Mouse (Mus musculus) thymus, postnatal 4 days (tissue): ENCODE measurements around the gene Slc38a4.

Source experiments
- DNase-seq: peaks from one replicate; pipeline ENCODE4 v3.0.0; 2021

Slc38a4 gene

GRCm38 (mm10) chr15:97055794-97056193 lies at the start of gene Slc38a4:
Gene Slc38a4 (minus strand): TSS chr15:97055956.
- no peak for DNase-seq

- DNase-seq, result no peak
Measured at GRCm38 (mm10) chr15:97104889-97105391, 49.2 kb upstream of the Slc38a4 start.

DNA sequence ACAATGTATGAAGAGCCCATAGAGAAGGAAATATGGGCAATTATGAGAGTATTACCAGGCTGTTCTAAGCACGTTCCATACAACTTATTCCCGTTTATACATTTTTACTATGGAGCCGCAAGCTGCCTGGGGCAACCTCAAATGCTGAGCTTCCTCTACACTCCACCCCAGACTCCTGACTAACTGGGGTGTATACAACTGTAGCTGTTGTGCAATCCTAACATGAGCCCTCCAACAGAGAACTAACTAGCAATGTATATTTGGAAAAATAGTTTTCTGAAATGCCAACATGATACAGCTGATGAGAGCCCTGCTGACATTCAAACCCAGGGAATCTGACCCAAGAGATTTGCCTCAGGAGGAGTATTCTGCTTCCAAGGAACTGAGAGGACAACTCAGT lies 48.3 kb upstream of the Slc38a4 start:
- no peak for DNase-seq

DNA sequence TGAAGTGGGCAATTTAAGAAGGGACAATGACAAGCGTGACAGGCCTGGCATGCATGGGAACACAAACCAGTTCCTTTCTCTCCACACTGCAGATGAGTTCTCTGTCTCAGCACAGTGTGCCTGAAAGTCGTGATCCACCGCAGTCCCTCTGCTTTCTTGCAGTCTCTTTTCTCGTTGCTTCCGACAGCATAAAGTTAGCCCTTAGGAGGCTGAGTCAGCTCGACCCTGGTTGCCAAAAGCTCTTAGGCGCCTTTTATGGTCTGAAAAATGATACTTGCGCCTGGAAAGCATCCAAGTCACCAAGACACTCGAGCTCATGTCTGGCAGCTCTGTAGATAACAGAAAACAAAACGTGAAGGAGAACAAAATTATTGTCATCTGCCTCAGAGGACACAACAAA lies 47.1 kb upstream of the Slc38a4 start:
- no peak for DNase-seq

GRCm38 (mm10) chr15:97102181-97102580 lies 46.4 kb upstream of the Slc38a4 start:
- no peak for DNase-seq

DNA sequence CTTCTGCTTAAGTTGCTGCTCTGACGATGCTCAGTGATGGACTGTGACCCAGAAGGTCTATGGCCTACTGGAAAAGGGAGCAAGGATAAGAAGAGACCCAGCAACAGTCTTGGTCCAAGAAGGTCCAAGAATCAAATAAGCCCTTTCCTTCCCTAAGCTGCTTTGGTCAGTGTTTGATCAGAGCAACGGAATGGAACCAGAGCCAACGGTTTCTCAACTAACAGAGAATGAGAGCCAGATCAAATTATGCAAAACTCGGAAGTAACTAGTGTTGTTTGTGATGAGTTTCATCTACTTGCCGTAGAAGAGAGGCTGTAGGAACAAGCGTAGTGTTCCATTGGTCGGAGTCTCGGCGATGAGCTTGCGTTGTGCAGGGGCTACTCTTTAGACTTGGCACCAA lies 43.3 kb upstream of the Slc38a4 start:
- no peak for DNase-seq

DNA sequence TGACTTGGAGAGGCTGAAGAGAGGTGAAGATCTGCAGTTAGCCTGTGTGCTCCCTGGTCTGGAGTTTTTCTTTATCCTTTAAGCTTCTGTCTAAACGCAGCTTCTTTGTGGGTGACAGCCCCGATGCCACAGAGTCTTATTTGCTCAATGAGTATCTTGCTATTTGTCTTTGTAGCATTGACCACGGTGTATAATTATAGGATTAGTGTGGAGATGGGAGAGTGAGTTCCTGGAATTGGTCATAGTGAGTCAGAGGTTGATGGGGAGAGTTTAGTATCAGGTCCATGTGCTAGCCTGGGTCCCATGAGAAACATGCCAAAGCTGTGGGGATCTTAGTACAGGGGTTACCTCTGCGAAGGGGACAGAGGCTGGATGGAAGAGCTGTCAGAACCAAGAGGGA lies 41.8 kb upstream of the Slc38a4 start:
- DNase-seq, result no peak

DNA sequence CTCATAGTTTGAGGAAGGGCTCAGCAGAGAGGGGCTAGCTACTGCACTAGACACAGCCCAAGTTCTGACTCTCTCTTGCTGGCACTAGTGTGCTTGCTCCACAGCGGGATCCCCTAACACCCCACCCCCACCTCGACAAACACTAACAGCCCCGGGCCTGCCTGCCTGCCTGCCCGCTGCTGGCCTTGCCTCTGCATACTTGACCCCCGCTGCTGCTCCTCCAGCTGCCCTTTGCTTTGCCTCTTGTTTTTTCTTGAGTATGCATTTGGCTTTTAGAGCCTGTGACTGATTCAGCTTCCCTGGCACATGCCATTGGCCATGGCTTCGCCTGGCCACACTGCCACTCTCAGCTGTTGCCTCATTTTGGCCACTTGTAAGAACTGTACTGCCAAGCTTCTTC lies 33.8 kb upstream of the Slc38a4 start:
- DNase-seq, result no peak

DNA sequence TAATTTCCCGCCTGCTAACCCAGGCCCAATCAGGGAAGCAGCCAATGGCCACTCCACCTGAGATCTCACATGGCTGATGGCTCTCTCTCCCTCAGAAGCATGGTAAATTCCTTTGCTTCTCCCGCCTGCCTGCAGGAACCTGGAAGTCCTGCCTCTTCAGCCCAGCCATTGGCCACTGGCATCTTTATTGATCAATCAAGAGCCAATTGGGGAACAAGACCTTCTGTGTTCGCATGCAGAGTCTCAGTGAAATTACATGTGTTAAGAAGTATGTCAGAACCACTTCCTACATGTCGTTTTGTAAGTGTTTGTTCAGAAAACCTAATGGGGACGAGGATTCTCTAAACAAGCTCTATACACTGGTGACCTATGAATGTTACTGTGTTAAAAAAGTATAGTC lies 30.1 kb upstream of the Slc38a4 start:
- DNase-seq, result no peak

GRCm38 (mm10) chr15:97077665-97078064 lies 21.9 kb upstream of the Slc38a4 start:
- DNase-seq, result no peak

DNA sequence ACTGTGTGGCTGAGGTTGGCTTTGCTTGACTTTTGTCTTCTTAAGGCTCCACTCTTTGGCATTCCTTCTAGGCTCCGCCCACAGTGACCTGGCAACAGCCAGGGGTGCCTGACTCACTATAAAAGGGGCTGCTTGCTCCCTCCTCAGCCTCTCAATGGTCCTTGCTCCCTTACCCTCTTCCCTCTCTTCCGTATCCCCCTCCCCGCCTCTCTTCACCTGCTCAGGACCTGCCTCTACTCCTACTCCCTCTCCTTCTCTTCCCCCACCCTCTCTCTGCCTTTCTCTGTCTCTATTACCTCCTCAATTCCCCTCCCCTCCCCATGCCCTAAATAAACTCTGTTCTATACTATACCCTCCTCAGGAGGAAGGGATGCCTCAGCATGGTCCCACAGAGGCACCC lies 20.3 kb upstream of the Slc38a4 start:
- no peak for DNase-seq

GRCm38 (mm10) chr15:97075240-97075639 lies 19.5 kb upstream of the Slc38a4 start:
- no peak for DNase-seq

DNA sequence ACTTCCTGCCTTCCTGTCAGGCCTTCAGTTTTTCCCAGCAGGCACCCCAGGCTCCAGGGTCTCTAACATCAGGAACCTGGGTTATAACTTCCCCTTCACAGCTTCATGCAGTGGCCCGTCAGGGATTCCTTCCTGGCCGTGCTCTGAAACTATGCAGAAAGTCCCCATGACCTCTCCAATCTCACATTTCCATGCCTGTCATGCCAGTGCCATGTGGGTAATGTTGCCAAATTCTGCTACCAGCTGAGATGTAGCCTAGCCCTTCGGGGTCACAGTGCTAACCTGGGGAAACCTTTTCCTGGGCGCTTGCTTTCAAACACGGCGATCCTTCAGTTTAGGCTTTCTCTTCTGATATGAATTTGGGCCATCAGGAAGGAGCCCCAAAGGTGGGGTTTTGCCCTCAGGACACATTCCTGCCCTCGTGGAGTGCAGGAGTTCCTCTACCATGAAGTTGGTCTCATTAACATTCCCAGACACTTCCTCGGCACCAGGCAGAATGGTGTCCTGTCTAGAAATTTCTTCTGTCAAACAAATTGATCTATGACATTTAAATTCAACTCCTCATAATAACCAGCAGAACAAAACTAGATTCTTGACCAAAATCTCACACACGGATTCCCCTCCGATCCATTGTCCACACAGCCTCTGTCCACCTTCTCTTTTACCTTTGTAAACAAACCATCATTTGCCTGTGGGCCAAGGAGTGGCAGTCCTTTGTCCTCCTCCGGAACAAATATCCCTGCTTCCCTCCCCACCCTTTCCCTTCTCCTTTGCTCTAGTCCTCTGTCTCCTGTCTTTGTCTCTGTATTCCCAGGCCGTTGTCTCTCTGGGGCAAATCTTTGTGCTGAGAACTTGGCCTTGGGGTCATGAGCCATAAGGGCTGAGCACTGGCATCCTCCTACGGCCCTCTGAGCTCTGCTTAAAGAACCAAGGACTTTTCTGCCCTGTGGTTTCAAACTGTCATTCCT lies 17.4 kb upstream of the Slc38a4 start:
- no peak for DNase-seq

GRCm38 (mm10) chr15:97067340-97068136 lies 11.8 kb upstream of the Slc38a4 start:
- DNase-seq, result no peak

DNA sequence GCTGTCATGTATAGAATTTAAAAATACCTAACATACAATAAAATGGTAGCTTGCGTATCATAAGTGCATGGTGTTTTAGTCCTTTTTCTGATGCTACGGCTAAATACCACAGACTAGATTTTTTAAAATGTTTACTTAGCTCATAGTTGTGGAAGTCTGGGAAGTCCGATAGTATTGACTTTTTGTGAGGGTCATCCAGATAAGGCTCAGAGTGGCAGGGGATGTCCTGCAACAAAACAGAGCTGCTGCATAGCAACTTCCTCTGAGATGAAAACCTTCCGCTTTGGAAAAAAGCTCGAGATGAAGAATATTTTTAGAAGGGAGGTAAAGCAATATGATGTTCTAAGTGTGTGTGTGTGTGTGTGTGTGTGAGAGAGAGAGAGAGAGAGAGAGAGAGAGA lies 11.2 kb upstream of the Slc38a4 start:
- DNase-seq, result no peak

DNA sequence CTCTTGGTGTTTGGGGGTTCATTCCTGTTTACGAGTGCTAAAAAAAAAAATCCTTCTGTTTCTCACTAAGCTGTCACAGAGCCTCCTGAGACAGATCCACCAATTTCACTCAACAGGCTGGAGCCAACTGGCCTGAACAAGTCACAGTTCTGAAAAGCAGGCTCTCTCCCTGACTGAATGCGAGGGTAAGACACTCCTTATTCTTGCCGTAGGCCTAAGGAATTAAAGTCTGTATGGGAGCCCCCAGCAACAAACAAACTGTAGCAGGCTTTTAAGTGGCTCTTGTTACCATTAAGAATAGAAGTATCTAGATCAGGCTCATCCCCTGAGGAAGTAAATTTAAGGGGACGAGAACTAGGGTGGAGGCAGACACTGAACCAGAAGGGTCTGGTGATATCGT lies 7.5 kb upstream of the Slc38a4 start:
- no peak for DNase-seq

DNA sequence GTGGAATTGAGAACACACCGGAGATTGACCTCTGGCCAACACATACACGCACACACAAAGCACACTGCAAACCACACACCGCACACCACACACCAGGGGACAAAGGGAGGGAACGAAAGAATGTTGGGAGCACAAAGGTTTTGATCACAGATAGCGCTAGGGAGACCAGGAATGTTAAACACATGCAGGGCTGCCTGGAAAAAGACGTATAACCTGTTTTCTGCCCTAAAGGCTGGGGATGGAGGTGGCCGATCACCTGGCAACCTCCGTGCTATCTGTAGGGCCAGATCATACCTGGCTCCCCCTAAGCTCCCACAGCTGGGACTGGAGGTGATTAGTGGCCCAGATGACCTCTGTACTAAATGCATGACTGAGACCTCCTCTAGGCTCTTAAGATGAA lies 5.2 kb upstream of the Slc38a4 start:
- no peak for DNase-seq

DNA sequence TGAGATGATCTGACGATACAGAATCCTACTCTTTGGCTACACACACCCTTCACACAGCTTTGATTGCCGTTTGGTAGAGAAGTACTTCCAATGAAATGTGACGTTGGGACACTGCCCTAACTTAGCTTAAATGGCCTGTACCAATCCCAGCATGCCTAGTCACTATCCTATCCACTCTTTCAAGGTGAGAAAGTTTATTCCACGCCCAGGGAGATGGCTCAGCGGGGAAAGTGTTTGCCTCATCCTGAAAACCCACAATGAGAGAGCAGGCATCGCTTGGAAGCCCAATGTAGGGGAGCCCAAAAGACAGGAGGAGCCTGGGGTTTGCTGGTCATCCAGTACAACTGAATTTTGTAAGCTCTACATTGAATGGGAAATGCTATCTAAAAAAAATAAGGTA lies 4.8 kb upstream of the Slc38a4 start:
- no peak for DNase-seq

DNA sequence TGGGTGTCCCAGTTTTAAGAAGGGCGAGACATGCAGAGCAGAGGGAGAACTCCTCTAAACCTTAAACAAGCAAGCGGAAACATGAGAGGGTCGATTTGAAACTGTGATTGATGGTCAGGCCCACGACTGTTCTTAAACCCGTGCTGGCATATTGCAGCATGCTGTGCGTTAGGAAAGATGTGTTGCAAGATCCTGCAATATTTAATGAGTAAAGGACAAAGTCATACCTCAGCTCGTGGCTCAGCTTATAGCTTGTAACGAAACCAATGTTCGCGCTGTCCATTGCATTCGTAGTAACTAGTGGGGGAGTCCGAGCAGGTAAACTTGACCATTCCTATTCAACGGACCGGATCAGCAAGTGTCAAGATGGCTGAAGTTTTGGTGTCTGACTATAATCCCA lies 4.3 kb upstream of the Slc38a4 start:
- DNase-seq, result no peak

DNA sequence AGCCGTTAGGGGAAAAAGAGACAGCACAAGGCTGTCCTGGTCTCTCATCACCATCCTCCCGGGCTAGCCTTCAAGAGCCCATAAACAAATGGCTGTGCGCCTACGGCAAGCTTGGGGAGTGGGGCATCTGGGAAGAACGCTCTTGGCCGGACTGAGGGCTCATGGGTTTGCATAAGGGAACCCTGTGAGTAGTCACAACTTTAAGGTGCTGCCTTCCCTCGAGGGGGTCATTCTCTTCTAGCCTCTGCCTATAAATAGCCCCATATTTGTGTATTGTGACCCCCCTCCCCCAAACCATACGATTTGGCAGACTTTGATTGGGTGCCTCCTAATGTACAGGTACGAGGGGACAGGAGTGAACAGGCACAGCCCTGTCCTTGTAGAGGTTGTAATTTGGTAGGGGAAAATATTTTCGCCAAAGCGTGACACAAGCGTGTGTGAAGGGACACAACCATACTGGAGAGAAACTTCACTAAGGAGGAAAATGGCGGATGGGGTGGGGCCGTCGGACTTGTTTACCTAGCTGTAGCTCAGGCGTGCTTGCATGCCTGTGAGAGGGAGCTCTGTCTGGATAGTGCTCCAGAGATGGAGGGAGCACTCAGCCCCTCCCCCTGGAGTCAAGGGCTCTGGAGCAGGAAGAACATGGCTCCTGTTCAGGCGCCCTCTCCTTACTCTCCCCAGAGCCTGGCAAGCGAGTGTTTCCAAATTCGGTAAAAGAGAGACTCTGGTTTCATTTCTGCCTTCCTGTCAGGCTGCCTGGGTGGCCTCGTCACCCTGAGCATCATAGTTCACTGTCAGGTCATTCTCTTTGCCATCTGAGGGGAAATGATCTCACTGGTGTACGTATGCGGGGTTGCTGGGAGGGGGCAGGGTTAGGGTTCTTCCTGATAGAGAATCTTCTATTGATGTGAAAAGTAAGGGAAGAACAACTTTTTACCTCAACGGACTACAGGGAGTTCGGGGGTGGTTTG lies 3.6 kb upstream of the Slc38a4 start:
- DNase-seq, result no peak

- no peak for DNase-seq
Measured at GRCm38 (mm10) chr15:97054767-97055489, 828 bp downstream of the Slc38a4 start.

DNA sequence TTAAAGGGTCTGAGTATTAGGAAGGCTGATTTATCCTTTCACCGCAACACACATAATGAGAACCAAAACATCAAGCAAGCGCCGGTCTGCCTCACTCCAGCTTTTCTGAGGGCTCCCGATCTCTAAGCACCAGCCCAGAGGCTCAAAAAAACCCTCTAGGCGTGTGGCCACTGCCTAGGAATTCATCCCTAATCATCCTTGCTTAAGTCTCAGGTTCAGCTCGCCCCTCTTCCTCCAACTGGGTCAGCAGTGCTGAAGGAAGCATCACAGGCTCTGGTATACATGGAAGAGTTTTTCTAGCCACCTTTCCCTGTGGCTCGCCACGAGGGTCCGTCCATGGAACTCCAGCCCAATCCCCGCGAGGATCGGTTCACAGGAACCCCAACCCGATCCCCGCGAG lies 1.6 kb downstream of the Slc38a4 start:
- DNase-seq, result no peak
